Mouse (Mus musculus) midbrain, embryonic 12.5 days (tissue): ENCODE measurements at regions not wholly inside any gene's neighbourhood (a gene's known extent, or its start where the extent isn't known, plus 50 kb on each side); places are given as distances from the start of the nearest gene placed in this dataset.

ENCODE experiments used
- ATAC-seq: fragments of 200-750 bp; cut with Nextera tagmentation; 2 replicates; pipeline ENCODE4 v1.8.0; 2017; ENCODE audit warnings: low read depth, moderate TSS enrichment, moderate library complexity; ENCODE audit not compliant: low FRiP score
- H3K27ac ChIP-seq: fragments of 300-500 bp; sonication (generic); replicated peaks from 2 replicates; pipeline ENCODE4 v1.5.1; 2016; ENCODE audit warnings: mild to moderate bottlenecking
- H3K27me3 ChIP-seq: fragments of 300-500 bp; sonication (generic); 2 replicates; pipeline ENCODE4 v1.6.1; 2016; ENCODE audit warnings: mild to moderate bottlenecking
- H3K36me3 ChIP-seq: fragments of 300-500 bp; sonication (generic); 2 replicates; pipeline ENCODE4 v1.6.1; 2016
- H3K4me1 ChIP-seq: fragments of 300-500 bp; sonication (generic); 2 replicates; pipeline ENCODE4 v1.6.1; 2016
- H3K4me2 ChIP-seq: fragments of 300-500 bp; sonication (generic); replicated peaks from 2 replicates; pipeline ENCODE4 v1.6.1; 2016; ENCODE audit warnings: mild to moderate bottlenecking, moderate library complexity
- H3K4me3 ChIP-seq: fragments of 300-500 bp; sonication (generic); 2 replicates; pipeline ENCODE4 v1.5.1; 2016; ENCODE audit warnings: mild to moderate bottlenecking
- H3K9ac ChIP-seq: fragments of 300-500 bp; sonication (generic); replicated peaks from 2 replicates; pipeline ENCODE4 v1.6.1; 2016; ENCODE audit warnings: mild to moderate bottlenecking, moderate library complexity
- H3K9me3 ChIP-seq: fragments of 300-500 bp; sonication (generic); 2 replicates; pipeline ENCODE4 v1.6.1; 2016; ENCODE audit warnings: mild to moderate bottlenecking
- WGBS: fragments of 180-500 bp; shearing (Covaris S2); methylation state at CpG from one replicate; pipeline ENCODE4 v1.1.7; 2016; 5-methylcytosine and 5-hydroxymethylcytosine counted together

DNA sequence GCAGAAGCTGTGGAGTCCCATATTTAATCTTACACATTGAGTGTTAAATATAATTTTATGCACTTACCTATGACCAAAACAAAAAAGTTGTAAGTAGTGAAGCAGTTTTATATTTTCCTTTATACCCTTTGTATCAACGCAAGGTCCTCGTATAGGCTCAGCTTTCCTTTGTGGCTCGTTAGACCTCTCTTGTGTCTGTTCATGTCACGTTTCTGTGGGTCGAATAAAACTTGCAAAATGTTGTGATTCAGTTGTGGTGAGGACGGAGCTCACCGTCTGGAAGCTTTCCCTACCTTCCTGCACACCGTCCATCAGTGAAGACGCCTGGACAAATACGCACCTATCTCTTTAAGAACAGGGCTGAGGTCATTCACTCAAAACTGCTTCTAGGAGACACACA lies 64.9 kb upstream of the Cpsf6 start:
- H3K4me2 ChIP-seq = no peak overlapping the region
- H3K36me3 ChIP-seq = no peaks in the 10 kb centered on the region
- no peak overlapping the region for H3K4me3 ChIP-seq
- H3K9ac ChIP-seq = no peak overlapping the region
- peaks cover 10% of the 10 kb centered on the region; the same call in 1 of the 2 replicates for H3K9me3 ChIP-seq
- H3K27ac ChIP-seq = no peak overlapping the region
- peaks cover 39% of the 10 kb centered on the region for H3K27me3 ChIP-seq
- 87% methylated on average over 10 of the region's 10 CpGs for WGBS
- no peak for ATAC-seq
- peaks cover 14% of the 10 kb centered on the region for H3K4me1 ChIP-seq

DNA sequence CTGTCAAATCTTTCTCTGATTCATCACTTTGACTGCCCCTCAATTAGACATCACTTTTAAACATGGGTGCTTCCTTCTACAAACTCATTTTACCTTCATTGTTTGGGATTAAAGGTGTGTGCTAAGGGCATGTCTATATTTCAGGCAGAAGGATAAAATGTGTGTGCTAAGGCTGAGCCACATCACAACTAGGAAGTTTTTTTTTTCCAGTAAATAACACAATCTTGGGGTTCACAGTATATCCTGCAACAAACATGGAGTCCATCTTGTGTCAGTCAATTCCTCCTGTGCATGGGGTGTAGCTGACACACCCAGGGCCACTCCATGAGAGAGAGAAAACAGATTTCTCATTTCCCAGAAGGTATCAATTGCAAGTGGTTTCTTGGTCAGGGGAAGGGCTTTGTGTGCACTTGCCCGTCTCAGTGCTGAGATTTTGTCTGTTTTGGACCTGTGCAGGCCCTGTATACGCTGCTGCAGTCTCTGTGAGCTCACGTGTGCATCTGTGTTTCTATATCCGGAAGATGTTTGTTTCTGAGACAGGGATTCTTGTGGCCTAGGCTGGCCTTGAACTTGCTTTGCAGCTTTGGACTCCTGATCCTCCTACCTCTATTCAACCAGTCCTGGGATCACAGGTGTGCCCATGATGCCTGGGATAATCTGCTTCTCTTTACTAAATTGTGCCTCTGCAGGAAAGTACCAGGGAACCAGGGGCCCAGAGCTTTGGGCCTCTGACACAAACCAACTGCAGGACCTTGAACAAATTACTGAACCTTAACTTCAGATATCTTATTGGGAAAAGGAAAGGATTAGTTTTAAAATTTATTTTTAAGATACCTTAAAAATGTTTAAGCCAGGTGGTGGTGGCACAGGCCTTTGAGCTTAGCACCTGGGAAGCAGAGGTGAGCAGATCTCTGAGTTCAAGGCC lies 63.9 kb upstream of the Cpsf6 start:
- H3K9me3 ChIP-seq = peaks cover 11% of the 10 kb centered on the region; the same call in 1 of the 2 replicates
- H3K4me2 ChIP-seq = no peak overlapping the region
- no peak for ATAC-seq
- H3K36me3 ChIP-seq = no peaks in the 10 kb centered on the region
- no peak overlapping the region for H3K4me3 ChIP-seq
- WGBS = 92% methylated on average over 4 of the region's 4 CpGs
- H3K27me3 ChIP-seq = peaks cover 46% of the 10 kb centered on the region
- H3K27ac ChIP-seq = no peak overlapping the region
- peaks cover 14% of the 10 kb centered on the region for H3K4me1 ChIP-seq
- no peak overlapping the region for H3K9ac ChIP-seq

DNA sequence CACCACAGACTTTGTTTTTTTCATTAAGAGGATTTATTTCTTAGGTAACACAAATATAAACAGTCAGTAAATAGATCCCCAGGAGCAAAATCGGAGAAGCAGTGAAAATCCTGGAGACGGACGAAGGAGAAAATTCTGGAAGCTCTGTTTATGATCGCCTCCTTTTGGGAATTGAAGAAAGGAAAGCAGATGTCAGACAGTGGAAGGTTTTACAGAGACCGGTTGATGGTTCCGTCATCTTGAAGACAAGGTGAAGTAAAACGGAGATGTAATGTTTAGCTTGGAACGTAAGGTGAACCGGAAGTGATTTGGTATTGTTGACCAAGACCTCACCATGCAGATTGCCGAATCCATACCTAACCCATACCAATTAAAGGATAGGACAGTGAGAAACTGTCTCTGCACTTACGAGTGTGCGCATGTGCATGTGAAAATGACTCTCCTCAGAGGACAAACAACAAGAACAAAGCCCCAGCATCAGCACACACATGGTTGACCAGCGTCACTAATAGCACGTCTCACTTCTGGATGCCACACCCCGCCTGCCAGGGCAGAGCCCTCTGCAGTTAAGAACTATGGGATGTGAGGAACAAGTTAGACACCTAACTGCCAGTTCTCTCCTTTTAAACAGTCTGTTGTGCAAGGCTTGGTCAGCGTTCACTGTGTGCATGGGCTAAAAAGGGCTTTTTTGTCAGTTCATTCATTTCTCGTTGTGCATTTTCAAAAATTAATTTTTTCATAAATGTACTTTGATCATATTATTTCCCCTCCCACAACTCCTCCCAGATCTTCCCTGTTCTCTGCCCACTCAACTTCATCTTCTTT lies 62.4 kb upstream of the Cpsf6 start:
- H3K27me3 ChIP-seq = peaks cover 54% of the 10 kb centered on the region
- WGBS = 59% methylated on average over 17 of the region's 17 CpGs
- peak overlapping the region; percentile 30 for H3K27ac ChIP-seq
- no peak overlapping the region for H3K9ac ChIP-seq
- no peak for ATAC-seq
- peaks cover 14% of the 10 kb centered on the region for H3K4me1 ChIP-seq
- H3K36me3 ChIP-seq = no peaks in the 10 kb centered on the region
- H3K4me3 ChIP-seq = peak overlapping the region; percentile 23; the same call in 1 of the 2 replicates
- peaks cover 11% of the 10 kb centered on the region; the same call in 1 of the 2 replicates for H3K9me3 ChIP-seq
- H3K4me2 ChIP-seq = peak overlapping the region; percentile 51

DNA sequence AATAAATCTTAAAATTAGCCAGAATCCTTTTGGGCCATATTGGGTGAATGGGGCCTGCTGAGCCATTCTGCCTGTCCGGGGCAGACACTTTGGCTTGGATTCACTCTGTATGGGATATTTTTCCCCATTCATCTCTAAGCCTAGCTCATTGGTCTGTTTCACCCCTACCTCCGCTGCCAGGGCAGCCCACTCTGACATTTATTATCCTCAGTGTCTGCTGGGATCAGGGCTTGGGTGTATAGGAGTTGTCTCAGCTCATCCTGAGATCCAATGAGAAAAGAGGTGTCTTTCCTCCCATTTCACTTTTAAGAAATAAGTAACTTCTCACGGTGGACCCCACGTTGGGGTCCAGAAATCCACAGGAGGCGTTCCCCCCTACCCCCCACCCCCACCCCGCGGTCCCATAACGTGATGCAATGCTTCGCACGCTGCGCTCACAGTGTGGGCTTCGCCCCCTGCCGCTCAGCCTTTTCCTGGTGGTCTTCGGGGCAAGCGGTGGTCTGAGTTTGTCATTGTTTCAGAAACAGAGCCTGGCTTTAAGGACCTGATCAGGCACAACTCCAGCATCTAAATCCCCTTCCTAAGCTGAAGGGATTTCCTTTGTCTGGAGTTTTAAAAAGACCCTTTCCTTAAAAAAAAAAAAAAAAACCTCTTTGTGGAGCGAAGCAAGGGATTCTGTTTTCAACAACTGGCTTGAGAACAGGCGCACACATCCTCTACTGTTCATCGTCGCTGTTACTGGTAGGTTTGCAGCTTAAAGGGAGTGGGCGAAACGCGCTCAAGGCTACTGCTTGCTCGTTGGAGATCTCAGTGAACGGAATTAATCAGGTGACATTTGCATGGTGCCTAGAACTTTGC lies 61.5 kb upstream of the Cpsf6 start:
- H3K4me2 ChIP-seq = peak overlapping the region; percentile 51
- H3K4me3 ChIP-seq = peak overlapping the region; percentile 23
- peaks cover 14% of the 10 kb centered on the region for H3K4me1 ChIP-seq
- 5% methylated on average over 24 of the region's 24 CpGs for WGBS
- peaks cover 59% of the 10 kb centered on the region for H3K27me3 ChIP-seq
- no peaks in the 10 kb centered on the region for H3K36me3 ChIP-seq
- peak; percentile 84 for ATAC-seq
- peaks cover 11% of the 10 kb centered on the region; the same call in 1 of the 2 replicates for H3K9me3 ChIP-seq
- H3K9ac ChIP-seq = no peak overlapping the region
- peak overlapping the region; percentile 43 for H3K27ac ChIP-seq

DNA sequence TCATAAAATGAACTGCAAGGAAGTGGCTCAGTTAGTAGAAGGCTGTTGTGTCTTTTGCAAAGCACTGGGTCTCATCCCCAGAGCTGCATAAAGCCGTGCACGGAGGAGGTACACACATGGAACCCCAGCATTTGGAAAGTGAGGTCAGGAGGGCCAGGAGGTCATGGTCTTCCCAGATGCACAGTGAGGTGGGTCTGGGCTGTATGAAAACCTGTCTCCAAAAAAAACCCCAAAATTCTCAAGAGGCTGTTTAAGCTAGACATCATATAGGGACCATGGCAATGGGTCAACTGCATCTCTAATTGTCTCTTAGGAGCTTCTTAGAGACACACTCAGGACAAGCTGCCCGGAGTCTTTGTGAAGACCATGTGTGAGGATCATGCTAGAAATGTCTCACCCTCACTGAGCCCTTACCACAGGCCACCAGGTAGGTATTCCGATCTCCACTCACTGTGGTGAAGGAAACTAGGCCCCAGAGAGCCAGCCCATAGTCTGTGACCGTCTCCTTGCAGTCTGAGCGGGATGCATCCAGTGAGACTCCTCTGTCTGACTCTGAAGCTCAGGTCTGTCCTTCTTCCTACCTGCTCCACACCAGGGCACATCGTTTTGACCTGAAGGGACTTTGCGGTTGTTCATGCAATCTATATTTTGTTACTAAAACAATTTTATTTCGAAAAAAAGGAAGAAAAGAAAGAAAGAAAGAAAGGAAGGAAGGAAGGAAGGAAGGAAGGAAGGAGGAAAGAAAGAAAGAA lies 60.6 kb upstream of the Cpsf6 start:
- peaks cover 17% of the 10 kb centered on the region for H3K4me1 ChIP-seq
- H3K9ac ChIP-seq = no peak overlapping the region
- WGBS = 84% methylated on average over 9 of the region's 9 CpGs
- no peak for ATAC-seq
- peaks cover 63% of the 10 kb centered on the region for H3K27me3 ChIP-seq
- peaks cover 11% of the 10 kb centered on the region; the same call in 1 of the 2 replicates for H3K9me3 ChIP-seq
- no peak overlapping the region for H3K27ac ChIP-seq
- H3K4me3 ChIP-seq = no peak overlapping the region
- H3K4me2 ChIP-seq = no peak overlapping the region
- no peaks in the 10 kb centered on the region for H3K36me3 ChIP-seq

DNA sequence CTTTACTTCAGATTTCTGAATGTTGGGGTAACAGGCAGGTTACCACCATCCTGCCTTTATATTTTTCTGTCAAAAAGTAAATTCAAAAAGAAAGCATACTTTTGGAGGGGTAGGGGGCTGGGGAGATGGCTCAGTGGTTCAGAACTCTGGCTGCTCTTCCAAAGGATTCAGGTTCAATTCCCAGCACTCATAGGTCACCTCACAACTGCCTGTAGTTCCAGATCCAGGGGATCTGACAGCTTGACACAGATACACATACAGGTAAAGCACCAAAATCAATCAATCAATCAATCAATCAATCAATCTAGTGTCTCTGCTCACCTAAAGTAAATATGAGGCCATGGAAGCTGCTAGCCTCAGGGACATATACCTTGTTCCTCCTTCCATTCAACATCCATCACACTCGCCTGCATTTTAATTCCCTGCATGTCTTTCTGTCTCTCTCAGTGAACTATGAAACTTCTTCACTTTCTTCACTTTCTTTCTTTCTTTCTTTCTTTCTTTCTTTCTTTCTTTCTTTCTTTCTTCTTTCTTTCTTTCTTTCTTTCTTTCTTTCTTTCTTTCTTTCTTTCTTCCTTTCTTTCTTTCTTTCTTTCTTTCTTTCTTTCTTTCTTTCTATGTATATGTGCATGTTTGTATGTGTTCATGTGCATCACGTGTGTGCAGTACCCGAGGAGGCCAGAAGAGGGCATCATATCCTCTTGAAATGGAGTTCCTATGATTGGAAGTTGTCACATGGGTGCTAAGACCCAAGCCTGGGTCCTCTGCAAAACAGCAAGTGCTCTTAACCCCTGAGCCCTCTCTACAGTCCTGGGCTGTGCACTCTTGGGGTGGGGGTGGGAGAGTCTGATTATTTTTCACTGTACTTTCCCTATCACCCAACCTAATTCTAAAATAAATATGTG lies 59.6 kb upstream of the Cpsf6 start:
- Histone ChIP-seq H3K9me3 (peaks cover 11% of the 10 kb centered on the region; the same call in 1 of the 2 replicates), H3K36me3 (no peaks in the 10 kb centered on the region), H3K4me2 (no peak overlapping the region), H3K27ac (no peak overlapping the region), H3K4me1 (peaks cover 23% of the 10 kb centered on the region), H3K27me3 (peaks cover 67% of the 10 kb centered on the region), H3K4me3 (no peak overlapping the region), H3K9ac (no peak overlapping the region)
- 93% methylated on average over 3 of the region's 3 CpGs for WGBS
- ATAC-seq = no peak

DNA sequence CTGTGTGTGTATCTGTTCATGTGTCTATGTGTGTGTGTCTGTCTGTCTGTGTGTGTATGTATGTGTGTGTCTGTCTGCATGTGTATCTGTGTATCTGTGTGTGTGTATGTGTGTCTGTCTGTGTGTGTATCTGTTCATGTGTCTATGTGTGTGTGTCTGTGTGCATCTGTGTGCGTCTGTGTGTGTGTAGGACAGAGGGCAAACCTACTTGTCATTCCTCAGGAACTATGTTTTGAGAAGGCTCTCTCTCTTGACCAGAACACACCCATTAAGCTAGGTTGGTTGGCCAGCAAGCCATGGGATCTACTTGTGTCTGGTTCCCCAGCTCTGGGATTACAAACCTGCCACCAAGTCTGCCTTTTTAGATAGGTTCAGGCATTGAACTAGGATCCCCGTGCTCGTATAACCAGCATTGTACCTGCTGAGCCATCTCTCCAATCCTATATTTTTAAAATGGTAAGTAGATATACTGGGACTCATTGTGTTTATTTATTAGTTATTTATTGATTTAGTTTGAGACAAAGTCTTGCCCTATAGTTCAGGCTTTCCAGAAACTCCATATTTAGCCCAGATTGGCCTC lies 58.9 kb upstream of the Cpsf6 start:
- no peak for ATAC-seq
- Histone ChIP-seq H3K27ac (no peak overlapping the region), H3K4me2 (no peak overlapping the region), H3K27me3 (peaks cover 71% of the 10 kb centered on the region), H3K36me3 (no peaks in the 10 kb centered on the region), H3K4me1 (peaks cover 23% of the 10 kb centered on the region), H3K4me3 (no peak overlapping the region), H3K9ac (no peak overlapping the region), H3K9me3 (peaks cover 11% of the 10 kb centered on the region; the same call in 1 of the 2 replicates)
- 96% methylated on average over 3 of the region's 3 CpGs for WGBS

DNA sequence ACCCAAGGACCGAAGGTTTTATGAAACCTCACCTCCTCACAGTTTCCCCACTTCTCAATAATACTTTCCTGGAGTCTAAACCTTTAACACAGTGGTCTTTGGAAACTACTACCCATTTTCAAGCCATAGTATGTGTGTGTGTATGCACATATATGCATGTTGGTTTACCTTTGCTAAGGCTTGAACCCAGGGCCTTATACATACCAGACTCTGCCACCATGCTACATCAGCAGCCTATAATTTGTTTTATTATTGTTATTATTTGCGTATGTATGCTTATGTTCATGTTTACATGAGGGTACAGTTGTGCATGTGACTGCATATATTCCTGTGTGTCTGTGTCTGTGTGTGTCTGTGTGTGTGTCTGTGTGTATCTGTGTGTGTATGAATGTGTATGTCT lies 58.2 kb upstream of the Cpsf6 start:
- no peaks in the 10 kb centered on the region for H3K36me3 ChIP-seq
- H3K4me3 ChIP-seq = no peak overlapping the region
- WGBS = 95% methylated on average over 2 of the region's 2 CpGs
- peaks cover 70% of the 10 kb centered on the region for H3K27me3 ChIP-seq
- H3K9ac ChIP-seq = no peak overlapping the region
- no peak overlapping the region for H3K4me2 ChIP-seq
- H3K9me3 ChIP-seq = 0 out of 2 replicates have a peak, but pooled peaks cover 5% of the 10 kb centered on the region
- no peak for ATAC-seq
- peaks cover 23% of the 10 kb centered on the region for H3K4me1 ChIP-seq
- no peak overlapping the region for H3K27ac ChIP-seq

DNA sequence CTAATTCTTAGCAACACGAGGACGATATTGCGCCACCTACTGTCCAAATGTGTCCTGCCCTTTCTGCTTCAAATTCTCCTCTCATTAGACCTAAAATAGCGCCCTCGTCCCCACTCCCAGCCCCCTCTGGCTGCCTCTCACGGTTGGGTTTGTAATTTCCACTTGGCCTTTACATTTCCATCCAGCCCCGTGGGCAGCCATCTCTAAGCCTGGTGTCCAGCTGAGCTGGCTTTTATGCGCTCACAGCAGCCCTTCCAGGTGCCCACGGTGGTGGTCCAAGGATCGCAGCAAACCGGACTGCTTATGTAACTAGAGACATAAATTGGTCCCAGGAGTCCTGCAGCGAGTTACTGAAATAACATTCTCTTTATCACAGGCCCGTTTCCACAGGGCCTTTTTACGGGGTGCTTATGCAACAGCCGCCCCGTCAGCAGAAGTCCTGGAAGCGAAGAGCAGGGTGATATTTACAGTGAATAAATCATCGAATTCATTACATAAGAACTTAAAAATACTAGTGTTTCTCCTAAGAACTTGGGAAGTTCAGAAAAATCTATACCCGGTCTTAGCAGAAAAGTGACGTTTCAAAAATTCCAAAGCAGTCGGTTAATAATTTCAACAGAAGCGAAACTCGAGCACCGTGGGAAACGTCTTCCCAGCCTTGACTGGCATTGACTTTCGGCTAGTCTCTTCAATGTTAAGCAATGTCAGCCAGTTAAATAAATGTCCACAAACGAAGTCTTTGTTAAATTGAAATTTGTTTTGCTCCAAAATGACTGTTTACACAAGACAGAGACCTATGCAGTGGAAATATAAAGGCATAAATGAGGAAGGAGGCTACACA lies 57.3 kb upstream of the Cpsf6 start:
- H3K4me1 ChIP-seq = peaks cover 23% of the 10 kb centered on the region
- 0 out of 2 replicates have a peak, but pooled peaks cover 3% of the 10 kb centered on the region for H3K9me3 ChIP-seq
- peaks cover 72% of the 10 kb centered on the region for H3K27me3 ChIP-seq
- H3K27ac ChIP-seq = no peak overlapping the region
- no peak overlapping the region for H3K9ac ChIP-seq
- no peak overlapping the region for H3K4me3 ChIP-seq
- no peaks in the 10 kb centered on the region for H3K36me3 ChIP-seq
- no peak for ATAC-seq
- no peak overlapping the region for H3K4me2 ChIP-seq
- 44% methylated on average over 27 of the region's 27 CpGs for WGBS
